Mouse (Mus musculus) layer of hippocampus, postnatal 25 days (tissue): ENCODE results near the gene Tmem245. TPM values are rescaled to one million over a fixed set of nuclear protein-coding genes. Genes with fewer than 3 reads are reported as not detected.

Source experiments
- DNase-seq, 2 experiments: peaks; one replicate each; pipeline ENCODE4 v3.0.0; 2022; ENCODE audit warnings: mixed read lengths in 2 of 2, low spot score in 1 of 2; ENCODE audit errors: extremely low spot score in 1 of 2
- total RNA-seq, 2 experiments: library from RNA; stranded (reverse); gene quantifications; 2 replicates each; pipeline ENCODE4 v1.2.3; 2021

The Tmem245 gene
- total RNA-seq, 2 experiments from 2014 or later = 29.8 to 31.0 TPM

GRCm38 (mm10) chr4:56932096-56932495 is 15.1 kb downstream of the Tmem245 start:
- no peak for DNase-seq

- no peak for DNase-seq
Measured at GRCm38 (mm10) chr4:56930312-56930711, 16.9 kb downstream of the Tmem245 start.

DNA sequence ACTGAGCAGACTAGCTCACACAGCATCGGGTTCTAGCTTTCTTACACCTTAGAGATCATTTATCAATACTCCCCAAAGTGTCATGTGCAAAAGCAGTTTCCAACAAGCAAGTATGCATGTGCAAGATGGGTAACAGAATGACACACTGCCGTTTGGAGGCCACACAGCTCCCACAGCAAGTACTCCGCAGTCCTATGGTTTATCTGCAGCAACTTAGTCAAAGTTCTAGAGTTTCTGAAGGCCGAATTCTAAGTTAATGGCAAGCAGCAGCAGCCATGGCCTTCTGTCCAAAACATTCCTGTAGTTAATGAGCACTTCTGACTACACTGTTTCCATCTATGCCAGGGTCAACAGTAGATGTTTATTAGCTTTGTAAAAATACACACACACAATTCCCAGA is 20.3 kb downstream of the Tmem245 start:
- DNase-seq = no peak

DNA sequence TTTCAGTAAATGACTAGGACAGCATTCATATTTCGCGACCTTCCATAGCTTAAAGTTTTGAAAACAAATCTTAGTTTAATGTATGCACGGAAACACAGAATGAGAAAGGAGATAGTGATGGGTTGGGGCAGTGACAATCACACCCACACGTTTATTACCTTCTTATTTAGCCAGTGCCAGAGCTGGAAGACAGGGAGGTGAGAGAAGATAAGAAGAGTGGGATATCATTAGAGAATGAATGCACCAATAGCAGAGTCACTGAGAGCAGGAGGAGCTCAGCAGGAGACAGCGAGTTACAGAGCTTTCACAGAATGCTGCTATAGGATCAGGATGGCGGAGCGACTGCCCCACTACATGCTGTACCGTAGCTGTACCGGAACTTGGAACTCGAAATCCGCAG is 25.0 kb downstream of the Tmem245 start:
- DNase-seq = no peak

- DNase-seq = no peak
Measured at GRCm38 (mm10) chr4:56915732-56916325, 31.4 kb downstream of the Tmem245 start.

DNA sequence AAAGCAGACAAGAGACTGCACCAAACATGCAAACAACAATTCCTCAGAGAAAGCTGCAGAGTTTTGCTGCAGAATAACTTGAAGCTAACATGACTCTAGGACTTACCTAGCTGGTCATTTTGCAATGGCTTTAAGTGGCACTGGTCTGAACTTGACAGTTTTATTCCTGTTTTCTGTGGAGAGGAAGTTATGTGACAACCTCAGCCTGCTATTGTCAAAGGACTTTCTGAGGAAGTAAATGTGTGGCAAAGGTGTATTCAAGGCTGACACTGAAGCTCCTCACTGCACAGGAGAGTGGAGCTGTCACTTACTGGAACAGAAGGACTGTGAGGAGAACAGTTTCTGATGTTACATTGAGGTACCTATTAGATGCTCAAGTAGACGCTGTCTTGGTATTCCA is 32.5 kb downstream of the Tmem245 start:
- no peak for DNase-seq

DNA sequence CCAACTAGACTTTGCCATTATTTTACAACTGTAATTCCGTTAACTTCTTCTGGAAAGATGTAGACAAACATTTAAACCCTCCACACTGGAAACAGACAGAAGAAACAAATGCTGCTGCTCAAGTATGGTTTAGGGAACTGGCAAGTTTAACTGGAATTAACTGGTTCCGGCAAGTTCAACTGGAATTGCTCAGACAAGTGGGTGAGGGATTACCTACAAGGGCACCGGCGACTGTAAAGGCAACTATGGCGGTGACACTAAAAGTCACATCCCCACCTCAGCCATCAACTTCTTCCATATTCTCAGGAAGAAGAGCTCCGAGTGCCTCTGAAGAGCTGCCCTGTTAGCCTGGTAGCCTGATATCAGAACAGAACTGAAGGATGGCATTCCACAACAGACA is 32.9 kb downstream of the Tmem245 start:
- DNase-seq = no peak

GRCm38 (mm10) chr4:56912382-56913001 is 34.7 kb downstream of the Tmem245 start:
- DNase-seq = no peak

DNA sequence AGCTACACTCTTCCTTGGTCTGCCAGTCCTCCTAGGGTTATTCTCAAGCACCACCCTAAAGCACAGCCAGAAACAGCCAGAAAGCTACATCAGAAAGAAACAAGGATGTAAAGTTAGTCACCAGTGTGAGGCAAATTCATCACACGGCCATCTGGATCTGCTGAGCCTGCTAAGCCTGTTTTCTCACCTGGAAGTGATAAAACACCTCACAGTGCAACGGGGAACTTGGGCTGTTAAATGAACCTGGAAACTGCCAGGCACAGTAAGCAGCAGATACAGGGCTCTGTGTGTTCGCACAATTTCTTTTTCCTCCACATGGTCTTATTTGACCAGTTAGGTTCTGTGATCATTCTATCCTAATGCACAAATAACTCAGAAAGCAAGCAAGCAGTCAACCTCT is 37.7 kb downstream of the Tmem245 start:
- DNase-seq = no peak

DNA sequence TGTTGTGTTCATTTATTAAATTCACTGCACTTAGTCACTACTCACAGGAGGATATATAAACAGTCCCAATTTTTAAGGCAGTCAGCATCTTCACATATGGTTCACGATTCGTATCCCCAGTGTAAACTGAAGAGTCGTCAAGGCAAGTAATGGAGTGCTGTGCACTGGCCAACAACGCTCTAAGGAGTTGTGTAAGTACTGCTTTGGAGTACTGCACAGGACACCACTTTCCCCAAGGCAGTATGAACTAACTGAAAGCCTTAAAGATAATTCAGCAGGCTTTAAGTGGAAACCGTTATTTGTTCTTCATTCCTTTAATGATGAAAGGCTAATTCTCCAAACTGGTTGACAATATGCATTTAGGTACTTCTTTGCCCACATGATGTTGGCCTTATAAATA is 39.6 kb downstream of the Tmem245 start:
- no peak for DNase-seq

DNA sequence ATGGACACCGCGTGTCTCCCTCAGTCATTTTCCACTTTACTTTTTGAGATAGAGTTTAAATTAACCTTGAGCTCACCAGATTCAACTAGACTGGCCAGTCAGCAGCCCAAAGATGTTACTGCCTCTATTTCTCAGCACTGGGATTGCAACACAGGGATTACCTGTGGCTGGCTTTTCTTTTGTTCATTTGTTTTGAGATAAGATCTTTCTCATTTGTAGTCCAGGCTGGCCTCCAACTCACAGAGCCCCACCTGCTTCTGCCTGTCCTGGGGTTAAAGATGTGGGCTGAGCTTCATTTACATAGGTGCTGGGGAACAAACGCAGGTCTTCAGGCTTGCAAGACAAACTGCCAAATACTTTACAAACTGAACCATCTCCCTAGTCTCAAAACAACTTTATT is 40.3 kb downstream of the Tmem245 start:
- DNase-seq = no peak

- no peak for DNase-seq
Measured at GRCm38 (mm10) chr4:56905507-56905906, 41.7 kb downstream of the Tmem245 start.

- no peak for DNase-seq
Measured at GRCm38 (mm10) chr4:56901671-56902070, 45.6 kb downstream of the Tmem245 start.

- DNase-seq = no peak
Measured at GRCm38 (mm10) chr4:56899216-56899615, 48.0 kb downstream of the Tmem245 start.

GRCm38 (mm10) chr4:56897511-56897910 is 49.7 kb downstream of the Tmem245 start:
- DNase-seq = no peak

GRCm38 (mm10) chr4:56894196-56894595 is 53.0 kb downstream of the Tmem245 start:
- DNase-seq = no peak

- DNase-seq = no peak
Measured at GRCm38 (mm10) chr4:56892501-56893115, 54.6 kb downstream of the Tmem245 start.

- no peak for DNase-seq
Measured at GRCm38 (mm10) chr4:56888483-56888882, 58.8 kb downstream of the Tmem245 start.

- no peak for DNase-seq
Measured at GRCm38 (mm10) chr4:56886286-56886979, 60.8 kb downstream of the Tmem245 start.

- no peak for DNase-seq
Measured at GRCm38 (mm10) chr4:56880036-56880703, 67.1 kb downstream of the Tmem245 start.

DNA sequence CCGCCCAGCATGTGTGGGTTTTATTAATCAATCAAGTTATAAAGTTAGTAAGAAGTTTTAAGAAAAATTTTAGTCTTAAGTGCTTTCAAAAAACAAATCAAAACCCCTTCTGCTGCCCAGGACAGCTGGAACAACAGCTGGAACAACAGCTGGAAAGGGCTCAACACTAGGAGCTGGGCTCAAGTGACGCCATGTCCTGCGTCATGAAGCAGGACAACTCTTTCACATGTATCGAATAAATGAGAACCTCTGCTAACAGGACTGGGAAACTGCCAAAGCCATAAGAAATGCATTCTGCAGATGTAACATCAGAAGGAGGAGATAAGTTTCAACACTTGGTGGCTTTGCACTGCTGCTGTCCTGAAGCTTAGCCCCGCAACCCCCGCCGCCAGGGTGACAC is 68.3 kb downstream of the Tmem245 start:
- DNase-seq = no peak
